Mouse (Mus musculus) liver, embryonic 12.5 days (tissue): ENCODE measurements at regions not wholly inside any gene's neighbourhood (a gene's known extent, or its start where the extent isn't known, plus 50 kb on each side); places are given as distances from the start of the nearest gene placed in this dataset.

Experiments used
- ATAC-seq: fragments of 200-750 bp; cut with Nextera tagmentation; 2 replicates; pipeline ENCODE4 v1.8.0; 2017; ENCODE audit warnings: moderate number of reproducible peaks, mild to moderate bottlenecking, moderate library complexity
- H3K27ac ChIP-seq: fragments of 300-500 bp; sonication (generic); 2 replicates; pipeline ENCODE4 v1.5.1; 2016; ENCODE audit warnings: mild to moderate bottlenecking
- H3K27me3 ChIP-seq: fragments of 300-500 bp; sonication (generic); replicated peaks from 2 replicates; pipeline ENCODE4 v1.6.1; 2016; ENCODE audit warnings: mild to moderate bottlenecking, moderate library complexity
- H3K36me3 ChIP-seq: fragments of 300-500 bp; sonication (generic); 2 replicates; pipeline ENCODE4 v1.6.1; 2016; ENCODE audit warnings: mild to moderate bottlenecking, moderate library complexity
- H3K4me1 ChIP-seq: fragments of 300-500 bp; sonication (generic); 2 replicates; pipeline ENCODE4 v1.6.1; 2016
- H3K4me2 ChIP-seq: fragments of 300-500 bp; sonication (generic); 2 replicates; pipeline ENCODE4 v1.6.1; 2016; ENCODE audit warnings: mild to moderate bottlenecking, moderate library complexity
- H3K4me3 ChIP-seq: fragments of 300-500 bp; sonication (generic); 2 replicates; pipeline ENCODE4 v1.5.1; 2016; ENCODE audit warnings: mild to moderate bottlenecking, moderate library complexity
- H3K9ac ChIP-seq: fragments of 300-500 bp; sonication (generic); 2 replicates; pipeline ENCODE4 v1.6.1; 2016; ENCODE audit warnings: mild to moderate bottlenecking, moderate library complexity
- H3K9me3 ChIP-seq: fragments of 300-500 bp; sonication (generic); replicated peaks from 2 replicates; pipeline ENCODE4 v1.6.1; 2016; ENCODE audit warnings: mild to moderate bottlenecking, moderate library complexity
- WGBS: fragments of 180-500 bp; shearing (Covaris S2); methylation state at CpG from one replicate; pipeline ENCODE4 v1.1.7; 2016; ENCODE audit not compliant: insufficient replicate concordance; 5-methylcytosine and 5-hydroxymethylcytosine counted together

- ATAC-seq: no peak
- H3K36me3 ChIP-seq: no peaks in the 10 kb centered on the region
- no peaks in the 10 kb centered on the region for H3K4me1 ChIP-seq
- no peak overlapping the region for H3K9ac ChIP-seq
- WGBS: 73% methylated on average over 5 of the region's 5 CpGs
- H3K27ac ChIP-seq: no peak overlapping the region
- no peak overlapping the region for H3K4me3 ChIP-seq
- no peaks in the 10 kb centered on the region for H3K27me3 ChIP-seq
- H3K9me3 ChIP-seq: 0 out of 2 replicates have a peak, but pooled peaks cover 2% of the 10 kb centered on the region
- H3K4me2 ChIP-seq: no peak overlapping the region
Observed at GRCm38 (mm10) chr8:116141363-116141762, 363.4 kb upstream of the Dynlrb2 start.

GRCm38 (mm10) chr8:116139934-116140333 lies 364.8 kb upstream of the Dynlrb2 start:
- Histone ChIP-seq H3K27ac (no peak overlapping the region), H3K4me1 (no peaks in the 10 kb centered on the region), H3K9me3 (0 out of 2 replicates have a peak, but pooled peaks cover 2% of the 10 kb centered on the region), H3K4me2 (no peak overlapping the region), H3K4me3 (no peak overlapping the region), H3K9ac (no peak overlapping the region), H3K27me3 (no peaks in the 10 kb centered on the region), H3K36me3 (no peaks in the 10 kb centered on the region)
- no peak for ATAC-seq
- 74% methylated on average over 1 of the region's 1 CpGs for WGBS

GRCm38 (mm10) chr8:116137765-116138164 lies 367.0 kb upstream of the Dynlrb2 start:
- 37% methylated on average over 2 of the region's 2 CpGs for WGBS
- no peak for ATAC-seq
- Histone ChIP-seq H3K4me1 (no peaks in the 10 kb centered on the region), H3K27ac (no peak overlapping the region), H3K4me3 (no peak overlapping the region), H3K36me3 (no peaks in the 10 kb centered on the region), H3K4me2 (no peak overlapping the region), H3K9me3 (no peaks in the 10 kb centered on the region), H3K9ac (no peak overlapping the region), H3K27me3 (no peaks in the 10 kb centered on the region)

GRCm38 (mm10) chr8:116133503-116133902 lies 371.3 kb upstream of the Dynlrb2 start:
- no peaks in the 10 kb centered on the region for H3K4me1 ChIP-seq
- 72% methylated on average over 2 of the region's 2 CpGs for WGBS
- no peak overlapping the region for H3K9ac ChIP-seq
- no peaks in the 10 kb centered on the region for H3K27me3 ChIP-seq
- no peak overlapping the region for H3K4me2 ChIP-seq
- H3K9me3 ChIP-seq: no peaks in the 10 kb centered on the region
- no peak overlapping the region for H3K27ac ChIP-seq
- no peak for ATAC-seq
- H3K36me3 ChIP-seq: no peaks in the 10 kb centered on the region
- no peak overlapping the region for H3K4me3 ChIP-seq

- Histone ChIP-seq H3K27me3 (no peaks in the 10 kb centered on the region), H3K27ac (no peak overlapping the region), H3K4me1 (no peaks in the 10 kb centered on the region), H3K36me3 (no peaks in the 10 kb centered on the region), H3K9me3 (no peaks in the 10 kb centered on the region), H3K9ac (no peak overlapping the region), H3K4me3 (no peak overlapping the region), H3K4me2 (no peak overlapping the region)
- WGBS: 68% methylated on average over 3 of the region's 3 CpGs
- ATAC-seq: no peak
Observed at GRCm38 (mm10) chr8:116133084-116133483, 371.7 kb upstream of the Dynlrb2 start.

- no peaks in the 10 kb centered on the region for H3K36me3 ChIP-seq
- no peak overlapping the region for H3K4me3 ChIP-seq
- no peak overlapping the region for H3K9ac ChIP-seq
- H3K27ac ChIP-seq: no peak overlapping the region
- 84% methylated on average over 13 of the region's 13 CpGs for WGBS
- H3K9me3 ChIP-seq: no peaks in the 10 kb centered on the region
- no peak overlapping the region for H3K4me2 ChIP-seq
- no peaks in the 10 kb centered on the region for H3K4me1 ChIP-seq
- H3K27me3 ChIP-seq: no peaks in the 10 kb centered on the region
- no peak for ATAC-seq
Observed at GRCm38 (mm10) chr8:116120067-116120466, 384.7 kb upstream of the Dynlrb2 start.

- H3K4me2 ChIP-seq: no peak overlapping the region
- 61% methylated on average over 2 of the region's 2 CpGs for WGBS
- no peaks in the 10 kb centered on the region for H3K9me3 ChIP-seq
- no peaks in the 10 kb centered on the region for H3K27me3 ChIP-seq
- H3K9ac ChIP-seq: no peak overlapping the region
- ATAC-seq: no peak
- no peaks in the 10 kb centered on the region for H3K4me1 ChIP-seq
- no peak overlapping the region for H3K27ac ChIP-seq
- no peaks in the 10 kb centered on the region for H3K36me3 ChIP-seq
- no peak overlapping the region for H3K4me3 ChIP-seq
Observed at GRCm38 (mm10) chr8:116117919-116118318, 386.9 kb upstream of the Dynlrb2 start.

GRCm38 (mm10) chr8:116116625-116117024 lies 388.1 kb upstream of the Dynlrb2 start:
- Histone ChIP-seq H3K4me1 (no peaks in the 10 kb centered on the region), H3K27ac (no peak overlapping the region), H3K4me3 (no peak overlapping the region), H3K9me3 (no peaks in the 10 kb centered on the region), H3K27me3 (no peaks in the 10 kb centered on the region), H3K4me2 (no peak overlapping the region), H3K36me3 (no peaks in the 10 kb centered on the region), H3K9ac (no peak overlapping the region)
- WGBS: 42% methylated on average over 7 of the region's 7 CpGs
- no peak for ATAC-seq

GRCm38 (mm10) chr8:116115811-116116372 lies 388.9 kb upstream of the Dynlrb2 start:
- Histone ChIP-seq H3K9me3 (no peaks in the 10 kb centered on the region), H3K9ac (no peak overlapping the region), H3K36me3 (no peaks in the 10 kb centered on the region), H3K27me3 (no peaks in the 10 kb centered on the region), H3K27ac (no peak overlapping the region), H3K4me3 (no peak overlapping the region), H3K4me2 (no peak overlapping the region), H3K4me1 (no peaks in the 10 kb centered on the region)
- 69% methylated on average over 18 of the region's 18 CpGs for WGBS
- ATAC-seq: no peak

GRCm38 (mm10) chr8:116114978-116115377 lies 389.8 kb upstream of the Dynlrb2 start:
- Histone ChIP-seq H3K4me3 (no peak overlapping the region), H3K9ac (no peak overlapping the region), H3K36me3 (no peaks in the 10 kb centered on the region), H3K4me2 (no peak overlapping the region), H3K9me3 (no peaks in the 10 kb centered on the region), H3K27me3 (no peaks in the 10 kb centered on the region), H3K27ac (no peak overlapping the region), H3K4me1 (no peaks in the 10 kb centered on the region)
- ATAC-seq: no peak
- WGBS: 55% methylated on average over 2 of the region's 2 CpGs

GRCm38 (mm10) chr8:116114502-116114901 lies 390.3 kb upstream of the Dynlrb2 start:
- no peaks in the 10 kb centered on the region for H3K4me1 ChIP-seq
- no peak for ATAC-seq
- no peak overlapping the region for H3K9ac ChIP-seq
- H3K4me2 ChIP-seq: no peak overlapping the region
- WGBS: 47% methylated on average over 2 of the region's 2 CpGs
- H3K27me3 ChIP-seq: no peaks in the 10 kb centered on the region
- no peak overlapping the region for H3K4me3 ChIP-seq
- H3K36me3 ChIP-seq: no peaks in the 10 kb centered on the region
- no peak overlapping the region for H3K27ac ChIP-seq
- H3K9me3 ChIP-seq: no peaks in the 10 kb centered on the region

- H3K9me3 ChIP-seq: no peaks in the 10 kb centered on the region
- 64% methylated on average over 12 of the region's 12 CpGs for WGBS
- no peak overlapping the region for H3K4me2 ChIP-seq
- no peaks in the 10 kb centered on the region for H3K36me3 ChIP-seq
- no peak overlapping the region for H3K27ac ChIP-seq
- ATAC-seq: no peak
- no peak overlapping the region for H3K9ac ChIP-seq
- no peaks in the 10 kb centered on the region for H3K27me3 ChIP-seq
- no peaks in the 10 kb centered on the region for H3K4me1 ChIP-seq
- H3K4me3 ChIP-seq: no peak overlapping the region
Observed at GRCm38 (mm10) chr8:116111168-116111567, 393.6 kb upstream of the Dynlrb2 start.

- no peak overlapping the region for H3K27ac ChIP-seq
- no peak overlapping the region for H3K4me2 ChIP-seq
- ATAC-seq: no peak
- H3K27me3 ChIP-seq: no peaks in the 10 kb centered on the region
- H3K4me1 ChIP-seq: no peaks in the 10 kb centered on the region
- 17% methylated on average over 3 of the region's 3 CpGs for WGBS
- H3K36me3 ChIP-seq: no peaks in the 10 kb centered on the region
- no peaks in the 10 kb centered on the region for H3K9me3 ChIP-seq
- no peak overlapping the region for H3K4me3 ChIP-seq
- no peak overlapping the region for H3K9ac ChIP-seq
Observed at GRCm38 (mm10) chr8:116096666-116097065, 389.1 kb upstream of the Maf start.
